Mouse (Mus musculus) gastrocnemius, adult 18-20 months (tissue): ENCODE data around the gene Met. TPM values are rescaled to one million over a fixed set of nuclear protein-coding genes. Genes with fewer than 3 reads are reported as not detected.

Experiments used
- DNase-seq: peaks from one replicate; pipeline ENCODE4 v3.0.0; 2021; ENCODE audit warnings: low spot score
- total RNA-seq, 2 experiments: library from RNA; stranded (reverse); gene quantifications; 2 replicates each; pipeline ENCODE4 v1.2.3; 2021

Gene Met
- total RNA-seq, 2 experiments from 2014 or later: 9.9 to 10.3 TPM

DNA sequence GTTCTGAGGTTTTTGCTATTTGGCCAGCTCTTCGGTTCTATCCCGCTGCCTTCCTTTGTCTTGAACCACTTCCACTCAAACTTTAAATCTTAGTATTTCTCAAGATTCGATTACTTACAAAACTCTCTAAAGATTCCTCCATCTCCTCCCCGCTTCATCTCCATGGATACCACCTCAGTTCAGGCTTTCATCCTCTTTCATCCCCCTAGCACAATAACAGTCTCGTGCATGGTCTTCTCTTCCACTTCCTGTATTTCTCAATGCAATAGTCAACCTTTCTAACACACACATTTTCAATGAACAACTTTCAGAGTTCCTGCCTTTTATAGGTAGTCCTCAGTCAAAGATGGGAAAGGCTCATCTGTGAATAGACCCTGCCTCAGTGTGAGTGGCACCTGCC lies 135.8 kb downstream of the Met start:
- no peak for DNase-seq

- DNase-seq: no peak
Measured at GRCm38 (mm10) chr6:17601526-17601925, 137.9 kb downstream of the Met start.

DNA sequence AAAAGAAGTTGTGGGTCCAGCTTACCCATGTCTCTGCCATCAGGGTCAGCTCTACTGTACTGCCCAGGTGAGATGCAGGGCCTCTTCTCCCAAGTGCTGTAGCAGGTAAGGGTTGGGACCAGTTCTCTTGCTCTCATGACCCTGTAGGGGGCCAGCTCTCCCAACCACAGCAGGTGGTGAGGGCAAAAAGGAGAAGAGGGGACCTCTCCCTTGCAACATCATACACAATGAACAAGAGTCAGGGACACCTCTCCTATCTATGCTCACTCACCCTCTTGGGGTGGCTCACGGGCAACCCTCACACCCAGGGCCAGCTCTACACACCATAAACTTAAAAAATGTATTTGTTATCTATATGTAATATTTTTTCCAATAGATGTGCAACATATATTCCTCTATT lies 143.3 kb downstream of the Met start:
- DNase-seq: no peak

DNA sequence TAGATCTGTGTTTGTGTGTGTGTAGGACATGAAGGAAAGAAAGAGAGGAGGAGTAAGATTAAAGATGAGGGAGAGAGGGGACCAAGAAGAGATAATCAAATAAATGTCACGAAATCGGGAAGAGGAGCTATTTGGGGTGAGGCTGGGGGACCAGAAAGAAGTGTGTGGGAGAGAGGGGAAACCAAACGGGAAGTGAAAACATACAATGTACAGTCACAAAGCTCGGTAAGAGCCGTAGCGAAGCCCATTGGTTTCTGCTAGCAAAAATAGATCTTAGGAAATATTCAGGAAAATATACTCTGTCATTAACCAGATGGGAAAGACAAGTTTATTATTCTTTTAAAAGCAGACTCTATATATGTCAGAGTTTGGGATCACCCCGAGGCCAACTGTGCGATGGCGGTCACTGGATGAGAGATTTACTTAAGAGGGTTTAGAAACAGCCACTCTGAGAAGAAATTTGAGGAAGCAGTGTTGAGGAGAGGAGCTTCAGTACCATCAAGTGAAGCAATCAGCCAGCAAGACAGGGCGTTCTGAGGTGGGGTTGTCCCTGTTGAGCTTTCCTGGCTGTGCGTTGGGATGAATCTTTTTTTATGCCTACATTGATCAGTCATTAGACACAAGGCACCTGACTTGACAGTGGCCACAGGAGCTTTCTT lies 147.9 kb downstream of the Met start:
- DNase-seq: no peak

DNA sequence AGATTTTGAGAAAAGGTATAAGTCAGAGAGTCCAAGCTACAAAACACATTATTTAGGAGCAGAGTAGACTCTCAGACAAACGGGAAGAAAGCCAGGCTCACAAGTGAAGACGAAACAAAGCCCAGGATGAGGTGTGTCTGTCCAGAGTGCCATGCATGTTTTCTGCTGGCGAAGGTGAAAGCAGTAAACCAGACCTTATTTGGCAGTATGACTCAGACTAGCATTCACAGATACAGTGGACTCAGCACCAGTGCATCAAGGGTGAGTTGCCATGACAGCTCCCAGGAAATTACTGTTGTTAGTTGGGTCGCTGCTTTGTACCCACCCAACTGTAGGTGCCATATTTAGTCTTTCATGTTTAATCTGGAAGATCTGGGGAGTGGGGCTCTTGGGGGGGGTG lies 149.1 kb downstream of the Met start:
- DNase-seq: no peak

DNA sequence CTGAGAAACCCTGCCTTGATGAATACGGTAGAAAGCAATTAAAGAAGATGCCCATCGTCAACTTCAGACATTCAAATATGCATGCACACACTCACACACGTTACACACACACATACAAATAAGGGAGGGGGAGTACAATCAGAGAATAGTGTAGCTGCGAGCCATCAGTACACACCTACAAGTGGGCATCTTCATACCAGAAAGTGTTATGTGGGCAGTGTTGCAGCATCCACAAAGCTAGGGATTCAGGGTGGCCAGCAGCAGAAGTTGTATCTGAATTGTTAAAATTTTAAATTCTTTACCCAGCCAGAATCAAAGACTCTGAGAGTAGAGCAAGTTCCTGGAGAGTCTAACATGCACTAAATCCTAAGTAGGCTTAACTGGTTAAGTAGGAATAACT lies 157.2 kb downstream of the Met start:
- DNase-seq: no peak

DNA sequence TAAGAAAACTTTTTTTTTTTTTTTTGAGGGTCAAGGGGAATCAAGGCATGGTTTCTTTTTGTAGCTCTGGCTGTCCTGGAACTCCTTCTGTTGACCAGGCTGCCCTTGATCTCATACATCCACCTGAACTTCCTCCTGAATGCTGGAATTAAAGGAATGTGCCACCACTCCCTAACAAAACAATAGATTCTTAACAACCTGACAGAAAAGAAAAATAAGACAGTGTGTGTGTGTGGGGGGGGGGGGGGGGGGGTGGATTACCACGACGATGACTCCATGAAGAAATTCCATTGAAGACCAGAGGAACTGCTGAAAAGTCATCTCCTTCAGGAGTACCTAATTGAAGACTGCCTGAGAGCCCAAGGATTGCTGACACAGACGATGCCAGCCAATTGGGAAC lies 157.8 kb downstream of the Met start:
- no peak for DNase-seq

Other genes starting within 250 kb of the Met start
- gene Cav2, start 182.6 kb upstream of the Met start, total RNA-seq: 10 to 100 TPM; 13.7 to 22.1 TPM
- 100 to 1,000 TPM; 102 to 138 TPM for gene Cav1, start 157.5 kb upstream of the Met start, total RNA-seq
- gene Capza2, start 172.4 kb downstream of the Met start, total RNA-seq: 100 to 1,000 TPM; 293 to 320 TPM
- 10 to 100 TPM; 12.5 to 14.2 TPM for gene St7, start 229.1 kb downstream of the Met start, total RNA-seq